Mouse (Mus musculus) heart, adult 2 months (tissue): ENCODE results near the gene Tram1l1. TPM values are rescaled to one million over a fixed set of nuclear protein-coding genes. Genes with fewer than 3 reads are reported as not detected.
"Not testable (repeated sequence)": the region's sequence is repeated elsewhere in the genome, so short reads cannot be mapped to it uniquely, and the experiment has no call there.

Source experiments
- DNase-seq, 2 experiments: peaks; one replicate each; pipeline ENCODE4 v3.0.0; 2021
- H3K27ac ChIP-seq: fragments of 200-600 bp; 2 replicates; pipeline ENCODE4 v1.8.1; 2022
- H3K27me3 ChIP-seq: fragments of 200-500 bp; 2 replicates; pipeline ENCODE4 v1.6.1; 2012; ENCODE audit warnings: mild to moderate bottlenecking, low read length, inconsistent platforms, mixed read lengths; ENCODE audit not compliant: control insufficient read depth, insufficient read depth
- H3K36me3 ChIP-seq: fragments of 200-500 bp; 2 replicates; pipeline ENCODE4 v1.6.1; 2012; ENCODE audit warnings: low read length, inconsistent platforms; ENCODE audit not compliant: control insufficient read depth, insufficient read depth
- H3K4me1 ChIP-seq: fragments of 200-500 bp; 2 replicates; pipeline ENCODE4 v1.6.1; 2011; ENCODE audit warnings: low read length; ENCODE audit not compliant: control insufficient read depth, insufficient read depth
- H3K4me3 ChIP-seq: fragments of 200-600 bp; 2 replicates; pipeline ENCODE4 v1.8.1; 2022
- H3K79me2 ChIP-seq: fragments of 200-500 bp; replicated peaks from 2 replicates; pipeline ENCODE4 v1.6.1; 2012; ENCODE audit warnings: mild to moderate bottlenecking, inconsistent platforms, low read length, moderate library complexity, mixed read lengths; ENCODE audit not compliant: control insufficient read depth, insufficient read depth
- H3K9ac ChIP-seq: fragments of 200-500 bp; 2 replicates; pipeline ENCODE4 v1.6.1; 2012; ENCODE audit warnings: low read depth, mild to moderate bottlenecking, control low read depth, inconsistent platforms, low read length, mixed read lengths
- CTCF ChIP-seq: fragments of 200-600 bp; IDR thresholded peaks from 2 replicates; pipeline ENCODE4 v1.8.1; 2022; ENCODE audit warnings: antibody characterized with exemption, mild to moderate bottlenecking, moderate library complexity
- EP300 ChIP-seq: fragments of 200-500 bp; IDR thresholded peaks from 2 replicates; pipeline ENCODE4 v1.6.1; 2011; ENCODE audit warnings: low read depth, low read length, control low read depth; ENCODE audit not compliant: insufficient read depth
- POLR2A ChIP-seq: fragments of 200-500 bp; IDR thresholded peaks from 2 replicates; pipeline ENCODE4 v1.6.1; 2011; ENCODE audit warnings: mild to moderate bottlenecking, low read depth, low read length, control low read depth; ENCODE audit not compliant: insufficient read depth
- WGBS: fragments of 180-500 bp; shearing (Covaris S2); methylation state at CpG from one replicate; pipeline ENCODE4 v1.1.7; 2018; 5-methylcytosine and 5-hydroxymethylcytosine counted together
- intact Hi-C: fragments of 180-260 bp; cut with DNase I; formaldehyde crosslinking; loops from one replicate; pipeline ENCODE4 v1.15.1; 2025
- long read RNA-seq: library from polyadenylated mRNA; stranded (forward); transcript quantifications from one replicate; pipeline ENCODE4 v2.0.0, GENCODE M21; 2021
- polyA plus RNA-seq: library from polyadenylated mRNA; depleted of rRNA; stranded (reverse); fragments of >200 nt; gene quantifications from 2 replicates; pipeline ENCODE4 v1.2.3, GENCODE M21; 2012; rRNA removed
- total RNA-seq, 2 experiments: library from RNA; stranded (reverse); gene quantifications; 2 replicates each; pipeline ENCODE4 v1.2.3; 2021

Gene Tram1l1
- under 1 TPM; 0.05 to 0.14 TPM for total RNA-seq
- 0.14 and 0.26 TPM in 2 replicates for polyA plus RNA-seq
- long read RNA-seq, partial matches to known transcripts, result 0 of 1 reads
- long read RNA-seq, other reads (novel, unspliced or antisense), result 0 of 1 reads

GRCm38 (mm10) chr3:124320821-124321576 lies at the start of gene Tram1l1:
Gene Tram1l1, plus strand, starts transcription at chr3:124320855.
- intact Hi-C loops, result no loop called here
- peak within 1 kb of the TSS; percentile 69 for H3K9ac ChIP-seq
- no peaks in the 10 kb centered on the region; the same call in 1 of the 2 replicates for H3K27me3 ChIP-seq
- H3K4me1 ChIP-seq, result peaks cover 3% of the 10 kb centered on the region; the same call in 1 of the 2 replicates
- TF ChIP-seq POLR2A, result no peak
- TF ChIP-seq CTCF, result no peak
- no peak for TF ChIP-seq EP300
- H3K27ac ChIP-seq, result no peak within 1 kb of the TSS
- no peaks in the 10 kb centered on the region for H3K36me3 ChIP-seq
- H3K79me2 ChIP-seq, result no peaks in the 10 kb centered on the region
- WGBS, result 5% methylated on average over 53 of the region's 53 CpGs
- peak; percentile 31 to 39 for DNase-seq
- H3K4me3 ChIP-seq, result peak within 1 kb of the TSS; percentile 33

- 73% methylated on average over 4 of the region's 4 CpGs for WGBS
- no peaks in the 10 kb centered on the region for H3K36me3 ChIP-seq
- no peak for DNase-seq
- intact Hi-C loops, result no loop called here
- no peak overlapping the region for H3K9ac ChIP-seq
- H3K4me3 ChIP-seq, result no peak overlapping the region
- no peak overlapping the region for H3K27ac ChIP-seq
- no peaks in the 10 kb centered on the region for H3K4me1 ChIP-seq
- no peaks in the 10 kb centered on the region for H3K79me2 ChIP-seq
- no peaks in the 10 kb centered on the region for H3K27me3 ChIP-seq
- TF ChIP-seq EP300 (no peak), CTCF (no peak), POLR2A (no peak)
These were observed 49.4 kb upstream of the Tram1l1 start for GRCm38 (mm10) chr3:124271229-124271628.

DNA sequence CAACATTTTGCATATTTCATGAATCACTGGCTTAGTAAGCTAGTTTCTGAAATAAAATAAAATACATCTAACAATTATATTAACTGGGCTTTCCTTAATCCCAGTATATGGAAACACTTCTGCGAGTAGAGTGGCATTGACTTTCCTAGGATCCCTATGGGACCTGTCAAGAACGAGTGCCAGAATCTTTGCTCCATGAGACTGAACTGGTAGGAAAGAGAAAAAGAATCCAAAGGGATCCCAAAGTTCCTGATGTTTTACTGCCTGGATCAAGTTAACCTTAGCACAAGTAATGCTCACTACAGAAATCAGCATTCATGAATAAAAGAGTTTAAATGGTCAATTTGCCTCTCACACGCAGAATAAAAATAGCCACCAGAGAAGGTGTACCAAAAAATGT lies 49.0 kb upstream of the Tram1l1 start:
- no peak for DNase-seq
- Histone ChIP-seq H3K27me3 (no peaks in the 10 kb centered on the region), H3K36me3 (no peaks in the 10 kb centered on the region), H3K27ac (no peak overlapping the region), H3K4me3 (no peak overlapping the region), H3K9ac (no peak overlapping the region), H3K4me1 (no peaks in the 10 kb centered on the region), H3K79me2 (no peaks in the 10 kb centered on the region)
- no peak for TF ChIP-seq POLR2A
- no peak for TF ChIP-seq CTCF
- TF ChIP-seq EP300, result no peak
- WGBS, result 64% methylated on average over 3 of the region's 3 CpGs
- intact Hi-C loops, result no loop called here

GRCm38 (mm10) chr3:124272465-124273089 lies 48.1 kb upstream of the Tram1l1 start:
- WGBS, result 64% methylated on average over 2 of the region's 2 CpGs
- intact Hi-C loops, result no loop called here
- Histone ChIP-seq H3K4me3 (no peak overlapping the region), H3K9ac (no peak overlapping the region), H3K4me1 (no peaks in the 10 kb centered on the region), H3K79me2 (no peaks in the 10 kb centered on the region), H3K27me3 (no peaks in the 10 kb centered on the region), H3K27ac (no peak overlapping the region), H3K36me3 (no peaks in the 10 kb centered on the region)
- no peak for TF ChIP-seq CTCF
- TF ChIP-seq POLR2A, result no peak
- no peak for TF ChIP-seq EP300
- DNase-seq, result no peak

DNA sequence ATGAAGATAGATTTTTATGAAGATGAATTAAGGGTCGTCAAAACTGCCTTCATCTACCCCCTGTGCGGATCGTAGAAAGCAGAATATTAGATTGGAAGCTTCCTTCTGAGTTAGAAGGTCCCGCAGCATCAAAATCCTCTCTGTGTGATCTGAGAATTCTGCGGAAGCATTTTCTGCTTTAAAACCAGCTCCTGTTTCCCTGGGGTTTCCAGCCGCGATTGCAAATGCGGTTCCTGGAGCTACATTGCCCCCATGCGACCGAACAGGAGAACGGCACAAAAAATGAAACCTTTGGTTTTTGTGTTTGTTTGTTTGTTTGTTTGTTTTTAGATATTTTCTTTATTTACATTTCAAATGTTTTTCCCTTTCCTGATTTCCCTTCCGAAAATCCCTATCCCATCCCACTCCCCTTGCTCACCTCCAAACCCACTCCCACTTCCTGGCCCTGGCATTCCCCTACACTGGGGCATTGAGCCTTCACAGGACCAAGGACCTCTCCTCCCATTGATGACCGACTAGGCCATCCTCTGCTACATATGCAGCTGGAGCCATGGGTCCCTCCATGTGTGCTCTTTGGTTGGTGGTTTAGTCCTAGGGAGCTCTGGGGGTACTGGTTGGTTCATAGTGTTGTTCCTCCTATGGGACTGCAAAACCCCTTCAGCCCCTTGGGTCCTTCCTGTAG lies 45.6 kb upstream of the Tram1l1 start:
- TF ChIP-seq CTCF (peak; percentile 78), EP300 (0 out of 2 replicates have a peak, but pooled peaks have one; percentile 13)
- not testable (repeated sequence) for H3K9ac ChIP-seq, H3K36me3 ChIP-seq, H3K27ac ChIP-seq, H3K27me3 ChIP-seq, H3K79me2 ChIP-seq, H3K4me1 ChIP-seq, H3K4me3 ChIP-seq
- intact Hi-C loops, result loop anchor here (1.0 kb wide), 1 partner anchor 759 kb away; no protein-coding TSS in a partner anchor
- peak in 1 of 2 experiments; percentile 29 for DNase-seq
- 11% methylated on average over 13 of the region's 13 CpGs for whole genome bisulfite sequencing

DNA sequence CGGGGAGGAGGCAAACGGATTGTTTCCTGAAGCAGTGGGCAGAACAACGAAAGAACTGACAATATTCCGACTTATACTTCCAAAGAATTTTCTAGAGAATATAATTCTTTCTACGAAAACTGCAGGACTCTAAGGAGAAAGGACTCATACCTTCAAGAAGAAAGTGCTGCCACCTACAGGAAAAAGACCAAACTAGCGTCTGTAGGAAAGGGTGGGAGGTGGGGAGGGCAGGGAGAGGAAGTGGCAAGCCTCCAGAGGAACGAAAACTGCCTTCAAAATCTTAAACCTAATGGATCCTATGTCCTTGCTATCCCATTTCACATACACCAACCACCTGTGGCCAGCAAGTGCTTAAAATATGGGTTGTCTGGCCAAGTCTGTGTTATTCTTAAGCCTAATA lies 31.7 kb upstream of the Tram1l1 start:
- H3K9ac ChIP-seq, H3K36me3 ChIP-seq, DNase-seq, intact Hi-C loops, H3K4me3 ChIP-seq, H3K27ac ChIP-seq, H3K79me2 ChIP-seq, H3K27me3 ChIP-seq, H3K4me1 ChIP-seq: not testable (repeated sequence)
- WGBS, result 26% methylated on average over 7 of the region's 7 CpGs
